Mouse (Mus musculus): ENCODE measurements around the gene Tmem229b. TPM values are rescaled to one million over a fixed set of nuclear protein-coding genes. Genes with fewer than 3 reads are reported as not detected.
"Not testable (repeated sequence)": the region's sequence is repeated elsewhere in the genome, so short reads cannot be mapped to it uniquely, and the experiment has no call there.

The Tmem229b gene
- total and polyA plus RNA-seq, 3 experiments = 3.2 to 4.2 (median 3.3) TPM

GRCm38 (mm10) chr12:79035349-79035748 is 27.9 kb upstream of the Tmem229b start:
- H3K4me1 ChIP-seq (ENCODE audit: control insufficient read depth, insufficient read depth, low read length) = no peaks in the 10 kb centered on the region
- no peak for DNase-seq
- intact Hi-C loops (cut with DNase I) = no loop called here
- TF ChIP-seq CTCF (IDR thresholded peaks at IDR 0.05) = no peak
- no peak for TF ChIP-seq POLR2A (IDR thresholded peaks at IDR 0.05; ENCODE audit: insufficient read depth, low read depth, low read length)
- H3K36me3 ChIP-seq (ENCODE audit: control insufficient read depth, insufficient read depth, low read length) = no peaks in the 10 kb centered on the region
- no peak overlapping the region for H3K9ac ChIP-seq (ENCODE audit: low read depth, low read length)
- H3K27me3 ChIP-seq (ENCODE audit: control insufficient read depth, insufficient read depth, low read length) = no peaks in the 10 kb centered on the region
- 39% methylated on average over 3 of the region's 3 CpGs for WGBS
- H3K79me2 ChIP-seq (replicated peaks; ENCODE audit: control insufficient read depth, insufficient read depth, low read length) = no peaks in the 10 kb centered on the region
- no peak overlapping the region for H3K27ac ChIP-seq
- H3K4me3 ChIP-seq = no peak overlapping the region

DNA sequence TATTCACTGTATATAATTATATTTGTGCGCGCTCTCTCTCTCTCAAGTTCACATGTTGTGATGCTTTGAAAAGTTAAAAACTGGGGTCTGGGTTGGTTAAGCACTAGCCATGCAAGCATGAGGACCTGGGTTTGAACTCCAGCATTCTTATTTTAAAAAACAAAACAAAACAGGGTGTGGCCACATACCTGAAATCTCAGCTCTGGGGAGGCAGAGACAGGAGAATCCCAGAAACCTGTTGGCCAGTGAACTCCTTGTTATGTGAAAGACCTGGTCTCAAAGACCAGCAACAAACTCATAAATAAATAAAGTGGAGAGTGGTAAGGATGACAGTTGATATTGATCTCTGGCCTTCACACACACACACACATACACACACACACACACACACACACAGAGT is 26.9 kb upstream of the Tmem229b start:
- intact Hi-C loops (cut with DNase I) = no loop called here

DNA sequence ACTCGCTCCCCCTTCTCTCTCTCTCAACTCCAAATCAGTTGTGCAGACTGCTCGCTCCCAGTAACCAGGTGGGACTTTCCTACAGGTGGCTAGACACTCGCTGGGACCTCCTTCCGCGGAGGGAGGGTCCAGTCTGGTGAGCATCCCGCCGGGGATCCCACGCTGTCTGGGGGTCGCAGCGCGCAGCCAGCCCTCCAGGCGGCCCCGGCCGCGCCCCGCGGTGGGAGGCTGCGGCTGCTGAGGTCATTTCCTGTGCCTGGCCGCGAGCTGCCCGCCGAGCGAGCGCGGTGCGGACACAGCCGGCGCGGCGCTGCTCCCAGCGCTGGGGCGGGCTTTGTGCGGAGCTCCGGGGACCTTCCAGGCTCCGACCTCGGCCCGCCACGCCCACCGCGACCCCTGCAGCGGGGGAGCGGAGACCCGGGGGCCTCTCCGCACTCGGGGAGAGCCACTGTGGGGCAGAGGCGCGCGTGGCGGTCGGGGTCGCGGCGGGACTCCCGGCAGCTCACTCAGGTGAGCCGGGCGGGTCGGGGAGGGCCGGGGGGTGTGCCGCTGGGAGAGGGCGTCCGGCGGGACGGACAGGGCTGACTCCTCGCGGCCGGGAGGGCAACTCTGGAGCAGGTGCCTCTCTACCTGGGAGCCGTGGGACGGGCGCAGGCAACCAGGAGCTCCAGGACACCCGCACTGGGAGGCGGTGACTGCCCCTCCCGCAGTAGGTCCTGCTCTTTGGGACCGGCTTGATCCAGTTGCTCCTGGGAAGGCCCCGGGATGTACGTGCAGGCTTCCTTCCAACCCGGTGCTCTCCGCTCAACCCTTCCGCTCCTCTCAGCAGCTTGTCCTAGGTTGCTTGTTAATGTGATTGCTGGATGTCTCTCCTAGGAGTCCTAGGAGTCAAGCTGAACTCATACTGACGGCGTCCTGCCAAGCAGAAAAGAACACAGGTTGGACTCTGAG is 21.8 kb upstream of the Tmem229b start, which contains the start of gene Plekhh1:
Gene Plekhh1 (plus strand): TSS at position 253 of the 951 bp plus-strand sequence.
- peak within 1 kb of the TSS; percentile 89 for H3K9ac ChIP-seq (ENCODE audit: low read depth, low read length)
- DNase-seq = peak; percentile 67 to 73
- no peaks in the 10 kb centered on the region for H3K27me3 ChIP-seq (ENCODE audit: control insufficient read depth, insufficient read depth, low read length)
- no peaks in the 10 kb centered on the region for H3K4me1 ChIP-seq (ENCODE audit: control insufficient read depth, insufficient read depth, low read length)
- H3K36me3 ChIP-seq (ENCODE audit: control insufficient read depth, insufficient read depth, low read length) = no peaks in the 10 kb centered on the region
- WGBS = under 1% methylated on average over 79 of the region's 80 CpGs
- no peak within 1 kb of the TSS for H3K27ac ChIP-seq
- intact Hi-C loops (cut with DNase I) = loop anchor here (5.0 kb wide), 1 partner anchor 42 kb away; no protein-coding TSS in a partner anchor
- TF ChIP-seq CTCF (IDR thresholded peaks at IDR 0.05) (peak; percentile 23; the same call in 1 of the 2 replicates), POLR2A (IDR thresholded peaks at IDR 0.05; ENCODE audit: insufficient read depth, low read depth, low read length) (no peak), EP300 (IDR thresholded peaks at IDR 0.05; ENCODE audit: insufficient read depth, low read depth, low read length) (no peak)
- H3K79me2 ChIP-seq (replicated peaks; ENCODE audit: control insufficient read depth, insufficient read depth, low read length) = no peaks in the 10 kb centered on the region
- H3K4me3 ChIP-seq = peak within 1 kb of the TSS; percentile 58

More for the DNA sequence above, 26.9 kb upstream of the Tmem229b start:
- TF ChIP-seq CTCF (IDR thresholded peaks at IDR 0.05) (no peak), EP300 (IDR thresholded peaks at IDR 0.05; ENCODE audit: insufficient read depth, low read depth, low read length) (no peak), POLR2A (IDR thresholded peaks at IDR 0.05; ENCODE audit: insufficient read depth, low read depth, low read length) (no peak)
- DNase-seq = no peak
- Histone ChIP-seq H3K36me3 (ENCODE audit: control insufficient read depth, insufficient read depth, low read length) (no peaks in the 10 kb centered on the region), H3K27me3 (ENCODE audit: control insufficient read depth, insufficient read depth, low read length) (no peaks in the 10 kb centered on the region), H3K4me1 (ENCODE audit: control insufficient read depth, insufficient read depth, low read length) (no peaks in the 10 kb centered on the region), H3K4me3 (no peak overlapping the region), H3K9ac (ENCODE audit: low read depth, low read length) (no peak overlapping the region), H3K27ac (no peak overlapping the region), H3K79me2 (replicated peaks; ENCODE audit: control insufficient read depth, insufficient read depth, low read length) (no peaks in the 10 kb centered on the region)
- WGBS = 98% methylated on average over 2 of the region's 2 CpGs

- H3K27ac ChIP-seq; H3K79me2 ChIP-seq (replicated peaks; ENCODE audit: control insufficient read depth, insufficient read depth, low read length); H3K36me3 ChIP-seq (ENCODE audit: control insufficient read depth, insufficient read depth, low read length); DNase-seq; H3K4me1 ChIP-seq (ENCODE audit: control insufficient read depth, insufficient read depth, low read length); H3K4me3 ChIP-seq; H3K27me3 ChIP-seq (ENCODE audit: control insufficient read depth, insufficient read depth, low read length); H3K9ac ChIP-seq (ENCODE audit: low read depth, low read length): not testable (repeated sequence)
- WGBS = 95% methylated on average over 8 of the region's 8 CpGs
- intact Hi-C loops (cut with DNase I) = loop anchor here (5.0 kb wide), 1 partner anchor 40 kb away; no protein-coding TSS in a partner anchor
Observed at GRCm38 (mm10) chr12:79027526-79027925, 20.1 kb upstream of the Tmem229b start.

DNA sequence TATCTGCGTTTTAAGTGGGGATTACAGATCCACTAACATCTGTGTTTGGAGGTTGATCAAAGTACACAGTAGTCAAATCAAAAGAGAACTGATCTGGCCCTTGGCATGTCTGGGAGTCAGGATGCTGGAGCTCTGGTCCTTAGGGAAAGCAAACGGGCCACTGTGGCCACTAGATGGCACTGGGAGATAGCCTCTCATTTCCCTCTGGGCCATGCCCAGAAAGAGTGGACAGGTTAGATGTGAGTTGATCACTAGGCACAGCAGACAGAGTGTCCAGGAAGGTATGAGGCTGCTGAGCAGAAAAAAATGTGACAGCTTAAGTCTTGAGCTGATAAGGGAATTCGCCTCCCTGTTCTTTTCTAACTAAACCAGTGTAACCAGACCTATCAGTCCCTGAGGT is 15.5 kb upstream of the Tmem229b start:
- Histone ChIP-seq H3K4me1 (ENCODE audit: control insufficient read depth, insufficient read depth, low read length) (0 out of 2 replicates have a peak, but pooled peaks cover under 1% of the 10 kb centered on the region), H3K36me3 (ENCODE audit: control insufficient read depth, insufficient read depth, low read length) (no peaks in the 10 kb centered on the region), H3K27me3 (ENCODE audit: control insufficient read depth, insufficient read depth, low read length) (no peaks in the 10 kb centered on the region), H3K27ac (no peak overlapping the region), H3K4me3 (no peak overlapping the region), H3K79me2 (replicated peaks; ENCODE audit: control insufficient read depth, insufficient read depth, low read length) (no peaks in the 10 kb centered on the region), H3K9ac (ENCODE audit: low read depth, low read length) (no peak overlapping the region)
- no peak for TF ChIP-seq EP300 (IDR thresholded peaks at IDR 0.05; ENCODE audit: insufficient read depth, low read depth, low read length)
- no peak for TF ChIP-seq POLR2A (IDR thresholded peaks at IDR 0.05; ENCODE audit: insufficient read depth, low read depth, low read length)
- peak; percentile 85 for TF ChIP-seq CTCF (IDR thresholded peaks at IDR 0.05)
- intact Hi-C loops (cut with DNase I) = loop anchor here (1.0 to 2.0 kb wide), 2 partner anchors 69 to 104 kb away; no protein-coding TSS in a partner anchor
- 14% methylated on average over 3 of the region's 3 CpGs for WGBS
- DNase-seq = peak; percentile 55 to 65

GRCm38 (mm10) chr12:79021902-79022301 is 14.5 kb upstream of the Tmem229b start:
- 83% methylated on average over 1 of the region's 1 CpGs for WGBS
- H3K27ac ChIP-seq = no peak overlapping the region

More at GRCm38 (mm10) chr12:79021902-79022301, 14.5 kb upstream of the Tmem229b start:
- 0 out of 2 replicates have a peak, but pooled peaks cover 2% of the 10 kb centered on the region for H3K4me1 ChIP-seq (ENCODE audit: control insufficient read depth, insufficient read depth, low read length)
- no peaks in the 10 kb centered on the region for H3K36me3 ChIP-seq (ENCODE audit: control insufficient read depth, insufficient read depth, low read length)
- no peak overlapping the region for H3K4me3 ChIP-seq
- H3K27me3 ChIP-seq (ENCODE audit: control insufficient read depth, insufficient read depth, low read length) = no peaks in the 10 kb centered on the region
- no peak for TF ChIP-seq CTCF (IDR thresholded peaks at IDR 0.05)
- no peak for TF ChIP-seq EP300 (IDR thresholded peaks at IDR 0.05; ENCODE audit: insufficient read depth, low read depth, low read length)
- TF ChIP-seq POLR2A (IDR thresholded peaks at IDR 0.05; ENCODE audit: insufficient read depth, low read depth, low read length) = no peak
- no peak for DNase-seq
- no peaks in the 10 kb centered on the region for H3K79me2 ChIP-seq (replicated peaks; ENCODE audit: control insufficient read depth, insufficient read depth, low read length)
- intact Hi-C loops (cut with DNase I) = loop anchor here (2.0 kb wide), 1 partner anchor 103 kb away; no protein-coding TSS in a partner anchor
- no peak overlapping the region for H3K9ac ChIP-seq (ENCODE audit: low read depth, low read length)

Measured in heart, adult 2 months (tissue).